Mouse (Mus musculus): ENCODE measurements at regions not wholly inside any gene's neighbourhood (a gene's known extent, or its start where the extent isn't known, plus 50 kb on each side); places are given as distances from the start of the nearest gene placed in this dataset.

GRCm38 (mm10) chr17:63798961-63799531 is 63.8 kb upstream of the Fer start:
- DNase-seq (ENCODE audit: low spot score), result no peak

DNA sequence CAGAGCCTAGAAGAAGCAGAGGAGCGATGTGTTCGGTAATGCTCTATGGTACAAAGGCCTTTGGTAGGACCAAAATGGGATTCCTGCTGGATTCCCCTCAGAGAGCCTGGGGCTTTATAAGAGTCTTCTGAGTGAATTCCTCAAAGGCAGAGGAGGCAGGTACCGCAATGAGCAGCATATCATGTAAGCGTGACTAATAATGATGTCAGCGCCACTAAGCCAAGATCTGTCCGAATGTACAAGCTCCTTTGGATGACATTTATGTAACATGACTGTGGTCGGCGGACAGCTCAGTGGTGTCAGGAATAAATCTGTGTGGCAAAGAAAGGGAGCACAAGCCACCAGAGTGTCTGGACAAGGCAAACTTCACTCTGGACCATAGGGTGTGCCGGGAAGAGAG is 61.5 kb upstream of the Fer start:
- DNase-seq (ENCODE audit: low spot score), result no peak

GRCm38 (mm10) chr17:63802846-63803245 is 60.0 kb upstream of the Fer start:
- no peak for DNase-seq (ENCODE audit: low spot score)

- DNase-seq (ENCODE audit: low spot score), result peak; percentile 23
These were observed 59.3 kb upstream of the Fer start for GRCm38 (mm10) chr17:63803599-63803998.

DNA sequence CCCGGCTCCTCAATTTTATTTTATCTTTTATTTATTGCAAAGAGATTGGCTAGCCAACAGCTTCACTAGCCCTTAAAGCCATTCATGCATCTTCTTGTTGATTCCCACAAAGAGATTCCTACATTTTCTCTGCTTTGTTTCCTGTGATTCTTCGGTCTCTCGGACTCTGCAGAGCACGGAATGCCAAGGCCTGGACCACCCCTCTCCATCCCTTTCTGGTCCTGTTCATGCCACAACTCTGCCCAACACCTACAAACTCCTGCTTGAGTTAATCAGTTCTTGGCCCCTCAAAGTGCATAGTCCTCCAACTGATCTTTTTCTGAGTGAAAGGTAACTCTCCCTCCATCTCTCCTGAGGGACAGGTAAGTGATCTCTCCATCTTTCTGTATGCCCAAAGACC is 58.4 kb upstream of the Fer start:
- no peak for DNase-seq (ENCODE audit: low spot score)

DNA sequence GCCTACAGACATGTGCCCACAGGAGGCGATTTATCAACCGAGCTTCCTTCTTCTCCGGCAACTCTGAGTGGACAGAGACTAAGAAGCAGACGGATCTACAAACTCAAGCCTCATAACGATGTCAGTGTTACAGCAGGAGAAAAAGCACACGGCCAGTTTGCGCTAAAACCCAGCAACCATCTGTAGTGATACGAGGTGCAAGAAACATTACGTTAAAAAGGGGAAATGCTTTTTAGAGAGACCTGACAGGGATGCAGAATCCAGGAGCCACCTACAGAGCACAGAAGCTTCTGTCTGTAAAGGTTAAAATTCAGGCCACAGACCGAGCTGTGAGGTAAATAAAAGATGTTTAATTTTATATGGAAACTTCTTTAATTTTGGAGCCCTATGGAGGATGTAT is 56.5 kb upstream of the Fer start:
- no peak for DNase-seq (ENCODE audit: low spot score)

DNA sequence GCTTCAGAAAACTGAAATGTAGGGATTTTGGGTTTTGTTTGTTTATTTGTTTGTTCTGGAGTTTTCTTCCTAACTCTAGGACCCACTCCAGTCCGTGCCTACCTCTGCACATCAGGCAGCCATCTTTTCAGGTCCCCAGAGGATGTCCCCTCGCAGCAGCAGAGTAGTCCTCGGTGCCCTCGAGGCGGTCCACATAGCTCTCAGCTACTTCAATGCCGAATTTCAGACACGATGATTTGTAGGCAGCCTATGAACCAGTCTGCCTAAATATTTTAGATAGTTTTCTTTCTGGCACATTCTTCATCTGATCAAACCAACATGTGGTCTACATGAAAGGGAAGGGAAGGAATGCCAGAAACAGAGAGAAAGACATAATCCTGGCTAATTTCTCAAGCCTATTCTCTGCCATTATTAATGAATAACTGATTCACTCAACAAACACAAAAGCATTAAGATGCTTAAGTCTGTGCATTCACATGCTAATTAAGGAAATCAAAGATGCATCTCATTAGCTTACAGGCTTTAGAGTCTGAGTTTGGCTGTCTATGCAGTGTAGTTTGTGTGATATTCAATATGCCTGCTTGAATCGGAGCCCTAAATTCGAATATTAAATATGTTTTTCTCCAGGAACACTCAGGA is 55.2 kb upstream of the Fer start:
- DNase-seq (ENCODE audit: low spot score), result no peak

GRCm38 (mm10) chr17:63808756-63809155 is 54.1 kb upstream of the Fer start:
- no peak for DNase-seq (ENCODE audit: low spot score)

DNA sequence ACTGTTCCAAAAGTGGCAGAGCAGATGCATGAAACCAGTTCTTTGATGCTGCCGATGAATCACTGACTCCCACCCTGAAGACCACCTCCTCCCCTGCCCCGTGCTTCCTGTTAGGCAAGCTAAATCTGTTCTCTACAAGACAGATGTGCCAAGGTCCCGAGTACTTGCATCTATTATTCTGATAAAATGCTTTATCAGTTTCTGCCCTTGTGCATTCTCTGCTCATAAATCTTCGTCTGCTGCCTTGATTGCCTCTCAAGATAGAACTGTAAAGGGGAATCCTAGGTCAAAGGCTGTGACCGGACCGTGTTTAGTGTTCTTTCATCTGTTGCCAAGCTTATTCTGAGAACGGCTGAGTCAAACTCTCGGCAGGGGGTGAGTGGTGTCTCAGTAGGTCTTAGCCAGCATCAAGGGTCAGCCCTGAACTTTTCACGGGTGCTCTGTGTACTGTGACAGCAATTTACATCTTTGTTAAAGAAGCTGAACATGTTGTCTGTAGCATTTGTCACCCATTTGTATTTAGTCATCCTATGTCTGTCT is 51.5 kb upstream of the Fer start:
- DNase-seq (ENCODE audit: low spot score), result no peak

GRCm38 (mm10) chr17:63812586-63812985 is 50.3 kb upstream of the Fer start:
- no peak for DNase-seq (ENCODE audit: low spot score)

Data from yolk sac, embryonic 10.5 days (tissue).